Mouse (Mus musculus) olfactory bulb, adult 2 months (tissue): ENCODE data around the gene Ghr.

Experiments
- CTCF ChIP-seq: fragments of 200-500 bp; IDR thresholded peaks from 2 replicates; pipeline ENCODE4 v1.5.1; 2012; ENCODE audit warnings: low read depth, mild to moderate bottlenecking, low read length, moderate library complexity; ENCODE audit not compliant: insufficient read depth
- POLR2A ChIP-seq: fragments of 200-500 bp; IDR thresholded peaks from 2 replicates; pipeline ENCODE4 v1.6.1; 2012; ENCODE audit warnings: mild to moderate bottlenecking, low read depth, low read length, moderate library complexity; ENCODE audit not compliant: insufficient read depth

DNA sequence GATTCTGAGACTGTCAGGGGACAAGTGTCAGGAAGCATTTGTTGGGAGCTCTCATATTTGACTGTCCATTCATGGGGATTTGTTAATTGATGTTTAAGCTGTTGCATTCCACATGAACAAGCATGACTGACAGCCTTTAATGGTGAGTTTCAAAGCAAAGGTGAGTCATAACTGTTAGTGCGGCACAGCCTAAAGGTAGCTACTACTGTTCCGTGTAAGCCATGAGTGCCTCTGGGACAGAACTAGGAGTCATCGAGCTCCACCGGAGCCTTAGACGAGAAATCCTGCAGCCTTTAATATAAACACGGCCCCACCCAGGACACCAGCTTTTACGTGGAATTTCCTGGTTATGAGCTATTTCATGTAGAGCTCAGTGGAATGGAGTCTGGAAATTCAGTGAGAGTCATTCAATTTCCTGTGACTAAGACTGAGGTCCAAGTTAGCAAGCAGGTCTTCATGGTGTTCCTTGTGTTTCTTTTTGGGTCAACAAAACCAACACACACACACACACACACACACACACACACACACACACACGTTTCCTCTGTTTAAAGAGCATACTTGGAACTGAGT lies 138.8 kb downstream of the Ghr start:
- TF ChIP-seq CTCF: no peak
- no peak for TF ChIP-seq POLR2A
